Mouse (Mus musculus): Measurements from ENCODE around the gene Wfs1.
"Not testable (repeated sequence)": the region's sequence is repeated elsewhere in the genome, so short reads cannot be mapped to it uniquely, and the experiment has no call there.

Gene Wfs1

DNA sequence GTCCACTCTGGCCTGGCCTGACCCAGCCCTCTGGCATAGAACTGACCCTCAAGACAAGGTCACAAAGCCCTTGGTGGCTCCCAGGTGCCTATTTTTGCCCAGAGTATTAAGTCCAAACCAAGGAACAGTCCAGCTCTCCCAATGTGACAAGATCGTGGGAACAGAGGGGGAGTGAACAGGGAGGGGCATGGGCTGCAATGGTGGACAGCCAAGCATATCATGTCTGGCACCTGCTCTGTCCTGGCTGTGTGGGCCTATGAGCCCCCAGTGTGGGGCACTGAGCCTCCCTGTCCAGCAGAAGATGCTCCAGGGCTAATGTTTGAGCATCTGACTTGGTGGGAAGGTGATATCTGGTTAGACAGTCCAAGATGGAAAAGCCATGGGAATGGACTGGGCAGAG lies 2.4 kb downstream of the Wfs1 start:
- DNase-seq (ENCODE audit: low spot score): no peak

DNA sequence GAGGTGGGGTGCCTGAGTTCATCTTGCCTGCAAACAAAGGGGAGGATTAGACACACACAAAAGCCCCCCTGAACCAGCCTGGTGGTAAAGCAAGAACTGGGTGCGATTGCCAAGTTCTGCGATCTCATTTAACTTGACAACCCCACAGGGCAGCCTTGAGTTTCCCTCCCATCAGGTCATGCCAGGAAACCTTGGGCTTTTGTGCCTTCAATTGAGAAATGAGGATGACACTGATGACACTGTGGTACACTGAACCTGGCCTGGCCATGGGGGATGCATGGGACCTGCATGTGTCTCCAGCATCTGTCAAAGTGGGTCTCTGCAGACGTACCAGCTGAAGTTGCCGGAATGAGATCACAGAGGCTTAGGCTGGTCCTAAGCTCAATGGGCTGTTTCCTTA lies 6.7 kb downstream of the Wfs1 start:
- DNase-seq (ENCODE audit: low spot score): no peak

DNA sequence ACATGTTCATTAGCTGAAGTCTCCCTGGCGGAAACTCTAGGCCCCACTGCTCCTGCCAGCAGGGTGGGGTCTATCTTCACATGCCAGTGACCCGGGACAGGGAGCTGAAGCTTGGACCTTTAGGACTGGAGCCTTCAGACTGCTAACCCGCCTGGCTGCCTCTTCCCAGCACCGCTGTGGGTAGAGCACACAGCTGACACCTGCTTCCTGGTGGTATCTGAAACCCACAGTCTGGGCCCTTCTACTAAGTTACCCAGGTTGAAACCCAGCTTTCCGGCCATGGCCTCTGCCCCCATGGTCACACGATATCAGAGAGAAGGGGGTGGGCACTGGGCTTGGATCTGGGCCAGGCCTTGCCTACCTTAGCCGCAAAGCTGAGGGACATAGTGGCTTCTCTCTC lies 9.4 kb downstream of the Wfs1 start:
- no peak for DNase-seq (ENCODE audit: low spot score)

DNA sequence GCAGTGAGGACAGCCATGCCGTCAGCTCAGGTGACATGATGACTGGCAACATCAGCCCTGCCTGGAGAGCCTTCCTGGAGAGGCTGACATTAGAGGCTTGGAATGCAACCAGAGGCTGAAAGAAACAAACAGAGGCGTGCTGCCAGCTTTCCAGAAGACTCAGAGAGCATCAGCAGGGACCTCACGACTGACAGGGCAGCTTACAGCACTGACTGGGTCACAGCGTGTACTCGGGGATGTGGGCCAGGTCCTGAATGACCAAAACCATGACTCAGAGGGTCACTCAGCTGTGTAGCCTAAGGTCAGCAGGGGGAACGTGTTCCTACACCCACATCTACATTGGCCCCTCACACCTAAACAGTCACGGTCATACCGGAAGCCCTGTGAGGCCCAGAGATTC lies 10.0 kb downstream of the Wfs1 start:
- DNase-seq (ENCODE audit: low spot score): no peak

DNA sequence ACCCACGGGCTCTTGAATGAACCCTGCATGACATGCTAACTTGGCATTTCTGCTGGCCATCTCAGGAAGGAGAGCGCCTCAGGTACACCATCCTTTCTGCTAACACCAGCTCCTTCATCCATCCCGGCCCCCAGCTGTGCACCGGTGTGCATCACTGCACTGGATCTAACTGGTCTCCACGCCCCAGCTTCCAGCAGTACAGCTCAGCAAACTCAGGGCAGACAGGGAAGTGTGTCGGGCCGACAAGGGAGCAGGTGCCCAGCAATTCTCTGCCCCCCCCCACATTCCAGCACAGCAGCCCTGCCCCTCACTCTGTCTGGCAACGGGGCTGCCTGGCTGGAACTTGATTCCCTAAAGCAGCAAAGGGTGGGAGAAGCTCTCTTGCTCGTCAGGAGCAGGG lies 11.2 kb downstream of the Wfs1 start:
- DNase-seq (ENCODE audit: low spot score): no peak

DNA sequence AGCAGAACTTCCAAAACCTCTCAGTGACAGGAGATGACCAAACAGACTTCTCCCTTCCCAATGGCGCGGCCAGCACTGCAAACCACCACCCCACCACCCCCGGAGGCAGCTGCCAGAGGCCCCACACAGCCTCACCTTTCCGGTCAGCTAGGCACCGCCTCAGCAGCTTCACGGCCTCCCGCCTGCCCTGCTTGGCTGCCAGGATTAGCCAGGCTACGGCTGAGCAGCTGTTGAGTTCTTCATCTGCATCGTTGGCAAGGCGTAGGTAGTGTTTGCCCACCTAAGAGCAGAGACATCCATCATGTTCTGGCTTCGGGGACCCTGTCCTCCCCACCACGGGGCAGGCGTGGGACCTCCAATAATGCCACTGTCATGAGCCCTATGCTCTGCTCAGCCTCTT lies 13.7 kb downstream of the Wfs1 start:
- DNase-seq (ENCODE audit: low spot score): no peak

DNA sequence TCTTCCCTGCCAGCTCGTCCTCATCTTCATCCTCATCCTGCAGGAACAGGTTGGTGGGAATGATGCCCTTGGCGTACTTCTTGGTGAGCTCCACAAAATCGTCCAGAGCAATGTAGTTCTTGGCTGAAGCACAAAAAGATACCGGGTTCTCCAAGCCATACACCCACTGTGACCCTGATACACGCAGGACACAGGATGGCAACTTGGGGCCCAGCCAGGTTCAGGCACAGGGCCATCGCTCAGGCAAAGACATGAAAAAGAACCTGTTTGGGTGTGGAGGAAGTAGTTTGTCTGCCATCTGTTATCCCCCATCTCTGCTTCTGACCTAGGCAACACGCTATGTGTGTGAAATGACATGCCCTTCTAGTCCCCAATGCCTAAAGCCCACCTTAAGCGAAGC lies 17.4 kb downstream of the Wfs1 start:
- DNase-seq (ENCODE audit: low spot score): no peak

DNA sequence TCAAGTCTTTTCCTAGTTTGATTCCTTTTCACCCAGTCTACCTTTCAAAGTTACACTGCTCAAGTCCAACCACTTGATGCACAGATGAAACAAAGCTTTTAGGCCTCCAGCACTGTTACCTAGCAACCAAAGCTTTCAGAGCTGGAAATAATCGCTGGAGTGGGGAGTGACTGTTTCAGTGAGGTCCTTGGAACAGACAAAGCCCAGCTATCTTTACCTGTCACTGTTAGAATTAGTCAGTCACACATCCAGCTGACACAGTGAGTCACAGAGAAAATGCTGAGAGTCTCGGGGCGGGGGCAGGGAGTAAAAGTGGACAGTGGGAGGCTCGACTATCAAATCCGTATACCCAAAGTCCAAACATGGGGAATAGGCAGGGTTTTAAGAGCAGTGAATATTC lies 28.5 kb downstream of the Wfs1 start:
- no peak for DNase-seq (ENCODE audit: low spot score)

DNA sequence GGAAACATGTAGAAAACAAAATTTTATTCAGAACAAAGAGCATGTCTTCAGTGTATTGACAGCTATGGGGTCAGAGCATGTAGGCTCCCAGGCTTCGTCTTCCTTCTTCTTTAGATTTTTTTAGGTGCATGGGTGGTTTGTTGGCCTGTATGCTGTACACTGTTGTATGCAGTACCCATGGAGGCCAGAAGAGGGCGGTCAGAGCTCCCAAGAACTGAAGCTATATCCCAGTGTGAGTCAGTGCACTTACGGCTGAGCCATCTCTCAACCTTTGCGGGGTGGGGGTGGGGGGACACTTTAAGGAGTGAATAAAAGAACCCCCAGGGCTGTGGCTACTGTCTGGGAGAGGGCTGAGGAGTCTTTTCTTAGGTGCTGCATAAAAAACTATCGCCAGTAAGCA lies 30.2 kb downstream of the Wfs1 start:
- DNase-seq (ENCODE audit: low spot score): peak; percentile 39

DNA sequence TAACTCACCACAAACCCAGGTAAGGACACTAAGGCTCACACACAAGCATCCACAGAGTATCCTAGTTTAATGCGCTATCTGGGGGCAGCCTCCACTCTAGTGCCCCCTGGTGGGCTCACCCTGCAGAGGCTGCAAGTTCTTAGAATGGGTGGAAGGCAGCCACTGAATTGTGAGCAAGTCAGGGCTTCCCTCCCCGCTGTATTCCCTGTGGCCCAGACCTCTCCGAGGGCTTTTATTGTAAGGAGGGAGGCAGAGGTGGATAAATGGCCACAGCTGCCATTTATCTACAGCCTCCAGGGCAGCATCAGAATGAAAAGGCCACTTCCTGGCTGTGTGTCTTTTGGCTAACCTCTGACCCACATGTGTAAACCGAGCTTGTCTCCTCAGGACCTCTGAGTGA lies 33.6 kb downstream of the Wfs1 start:
- peak; percentile 7 for DNase-seq (ENCODE audit: low spot score)

DNA sequence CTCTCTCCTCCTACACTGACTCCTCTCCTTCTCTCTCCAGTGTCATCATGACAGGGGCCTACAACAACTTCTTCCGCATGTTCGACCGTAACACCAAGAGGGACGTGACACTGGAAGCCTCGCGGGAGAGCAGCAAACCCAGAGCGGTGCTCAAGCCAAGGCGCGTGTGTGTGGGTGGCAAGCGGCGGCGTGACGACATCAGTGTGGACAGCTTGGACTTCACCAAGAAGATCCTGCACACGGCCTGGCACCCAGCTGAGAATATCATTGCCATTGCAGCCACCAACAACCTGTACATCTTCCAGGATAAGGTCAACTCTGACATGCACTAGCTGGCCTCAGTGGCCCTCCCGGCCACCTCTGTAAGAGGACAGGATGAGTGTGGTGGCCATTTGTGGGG lies 36.7 kb downstream of the Wfs1 start:
- no peak for DNase-seq (ENCODE audit: low spot score)

DNA sequence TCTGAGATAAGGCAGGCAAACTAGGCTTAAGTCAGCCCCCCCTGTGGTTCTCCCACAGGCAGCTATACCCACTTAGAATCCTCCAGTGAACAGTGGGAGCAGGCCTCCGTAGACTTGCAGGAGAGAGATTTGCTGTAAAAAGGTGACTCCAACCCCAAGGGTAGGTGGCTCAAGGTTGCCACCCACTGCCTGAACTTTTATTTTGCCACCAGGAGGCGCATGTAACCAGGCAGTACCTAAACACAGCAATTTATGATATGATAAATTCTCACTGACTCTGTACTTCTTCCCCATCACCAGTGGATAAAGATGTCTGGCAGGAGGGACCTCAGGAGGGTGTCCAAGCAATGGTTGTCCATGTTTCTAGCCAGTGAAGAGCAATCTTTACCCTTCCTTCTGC lies 38.1 kb downstream of the Wfs1 start:
- DNase-seq (ENCODE audit: low spot score): no peak

DNA sequence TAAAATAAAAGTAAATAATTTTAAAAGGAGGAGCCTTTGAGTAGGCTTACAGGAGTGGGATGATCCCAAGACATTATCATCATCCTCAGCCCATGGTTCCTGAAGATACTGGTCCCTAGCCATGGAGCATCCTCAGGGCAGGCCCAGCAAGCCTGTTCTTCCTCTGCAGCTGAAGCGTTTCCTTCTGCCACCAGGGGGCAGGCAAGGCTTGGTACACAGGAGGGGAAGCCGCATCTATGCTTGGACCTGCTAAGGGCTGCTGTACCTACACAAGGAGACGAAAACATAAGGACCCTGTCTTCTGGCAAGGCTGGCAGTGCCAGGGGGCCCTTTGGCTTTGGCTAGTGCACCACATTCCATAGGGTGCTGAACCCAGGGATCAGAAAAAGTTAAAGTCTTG lies 40.2 kb downstream of the Wfs1 start:
- peak; percentile 28 for DNase-seq (ENCODE audit: low spot score)

DNA sequence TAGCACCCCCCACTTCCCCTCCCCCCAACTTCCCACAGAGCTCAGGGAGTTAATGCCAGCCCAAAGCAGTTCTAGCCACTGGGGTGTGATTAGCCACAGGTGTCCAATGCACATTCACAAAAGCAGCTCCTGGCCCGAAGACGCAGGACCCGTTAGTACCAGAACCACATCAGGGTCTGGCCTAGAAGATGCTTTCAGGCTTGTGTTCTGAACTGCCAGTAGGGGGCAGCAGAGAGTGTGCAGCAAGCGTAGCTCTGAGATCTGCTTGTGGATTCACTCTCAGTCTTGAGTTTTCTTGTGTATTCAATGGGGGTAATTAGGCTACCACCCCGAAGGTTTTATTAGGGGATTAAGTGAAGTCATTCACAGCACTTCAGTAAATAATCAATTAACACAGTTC lies 42.6 kb downstream of the Wfs1 start:
- DNase-seq (ENCODE audit: low spot score): peak; percentile 31

DNA sequence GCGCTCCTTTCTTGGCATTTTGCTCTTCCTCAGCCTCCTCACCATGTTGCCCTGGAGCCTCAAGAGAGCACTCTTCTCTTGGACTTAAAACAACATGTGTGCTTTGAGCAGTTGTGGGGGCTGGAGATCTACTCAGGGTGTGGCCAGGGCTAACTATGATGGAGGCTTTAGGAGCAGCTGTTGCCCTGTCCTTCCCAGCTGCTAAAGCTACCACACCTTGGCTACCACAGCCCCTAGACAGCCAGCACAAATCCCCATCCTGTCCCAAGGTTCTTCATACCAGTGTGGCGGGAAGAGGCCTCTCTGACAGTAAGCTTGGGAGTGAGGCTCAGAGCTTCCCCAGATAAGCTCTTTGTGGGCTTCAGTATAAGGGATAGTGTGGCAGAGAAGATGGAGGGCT lies 43.3 kb downstream of the Wfs1 start:
- DNase-seq (ENCODE audit: low spot score): no peak

DNA sequence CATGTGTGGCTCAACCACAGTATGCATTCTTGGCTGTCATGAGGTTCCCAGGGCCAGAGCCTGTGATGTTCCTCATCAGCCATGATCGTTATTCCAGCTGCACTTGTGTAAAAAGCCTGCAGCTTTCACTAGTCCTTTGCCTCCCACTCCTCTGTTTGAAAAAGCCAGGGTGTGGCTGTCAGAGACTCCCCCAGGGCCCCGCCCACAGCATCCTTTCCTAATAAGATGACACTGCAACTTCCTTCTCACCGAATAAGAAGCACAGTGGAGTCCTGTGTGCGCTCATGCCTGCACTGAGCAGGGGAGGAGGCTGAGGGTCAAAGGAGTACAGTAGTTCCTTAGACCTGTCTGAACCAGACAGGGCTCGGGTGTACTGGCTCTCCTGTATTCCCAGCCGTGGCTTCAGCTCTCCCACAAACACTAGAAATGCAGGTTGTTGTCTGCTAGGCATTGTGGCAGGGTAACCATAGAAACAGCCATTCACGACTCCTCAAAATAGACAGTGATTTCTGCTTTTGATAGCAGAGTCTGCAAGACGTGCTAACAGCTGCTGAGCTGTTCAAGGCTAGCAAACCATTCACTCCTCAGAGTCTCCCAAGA lies 43.8 kb downstream of the Wfs1 start:
- no peak for DNase-seq (ENCODE audit: low spot score)

DNA sequence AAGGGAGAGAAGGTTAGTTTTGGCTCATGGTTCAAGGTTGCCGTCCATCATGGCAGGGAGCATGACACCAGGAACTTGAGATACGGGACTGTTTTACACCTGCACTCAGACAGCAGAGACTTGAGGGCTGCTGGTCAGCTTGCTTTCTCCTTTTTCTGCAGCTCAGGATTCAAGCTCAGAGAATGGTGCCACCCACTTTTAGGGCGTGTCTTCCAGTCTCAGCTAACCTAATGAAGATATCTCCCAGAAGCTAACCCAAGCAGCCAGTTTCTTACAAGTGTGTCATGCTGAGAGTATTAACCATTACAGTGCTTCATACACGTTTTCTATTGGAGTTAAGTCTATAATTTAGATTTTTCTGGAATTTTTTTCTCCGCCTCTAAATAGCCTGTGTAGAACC lies 44.5 kb downstream of the Wfs1 start:
- no peak for DNase-seq (ENCODE audit: low spot score)

DNA sequence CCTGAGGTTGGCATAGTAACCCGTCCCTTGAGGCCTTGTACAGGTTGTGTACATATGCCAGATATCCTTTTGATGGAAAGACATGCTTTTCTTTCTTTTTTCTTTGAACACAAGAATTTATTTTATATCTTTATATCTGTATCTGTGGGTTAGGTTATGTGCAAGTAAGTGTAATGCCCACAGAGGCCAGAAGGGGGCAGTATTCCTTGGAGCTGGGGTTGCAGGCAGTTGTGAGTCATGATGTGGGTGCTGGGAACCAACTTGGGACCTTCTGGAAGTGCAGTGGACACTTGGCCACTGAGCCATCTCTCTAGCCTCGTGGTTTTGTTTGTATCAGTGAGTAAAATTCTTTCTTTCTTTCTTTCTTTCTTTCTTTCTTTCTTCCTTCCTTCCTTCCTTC lies 46.6 kb downstream of the Wfs1 start:
- no peak for DNase-seq (ENCODE audit: low spot score)

DNA sequence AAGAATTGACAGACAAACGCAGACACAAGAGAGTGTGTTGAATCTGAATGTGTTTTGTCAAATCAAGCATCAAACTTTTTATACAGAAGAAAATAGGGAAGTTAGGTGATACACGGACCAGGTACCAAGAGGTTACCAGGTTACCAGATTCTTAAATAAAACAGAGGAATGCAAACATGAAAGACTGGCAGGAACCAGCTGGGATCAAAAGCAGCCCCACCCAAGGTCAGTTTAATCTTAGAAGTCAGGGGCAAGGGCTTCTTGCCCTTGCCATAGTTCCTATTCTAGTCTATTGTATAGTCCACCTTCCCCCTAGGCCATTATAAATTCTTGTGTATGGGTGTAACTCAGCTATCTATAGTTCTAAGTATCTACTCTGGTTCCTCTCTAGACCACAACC lies 50.0 kb downstream of the Wfs1 start:
- not testable (repeated sequence) for DNase-seq (ENCODE audit: low spot score)

DNA sequence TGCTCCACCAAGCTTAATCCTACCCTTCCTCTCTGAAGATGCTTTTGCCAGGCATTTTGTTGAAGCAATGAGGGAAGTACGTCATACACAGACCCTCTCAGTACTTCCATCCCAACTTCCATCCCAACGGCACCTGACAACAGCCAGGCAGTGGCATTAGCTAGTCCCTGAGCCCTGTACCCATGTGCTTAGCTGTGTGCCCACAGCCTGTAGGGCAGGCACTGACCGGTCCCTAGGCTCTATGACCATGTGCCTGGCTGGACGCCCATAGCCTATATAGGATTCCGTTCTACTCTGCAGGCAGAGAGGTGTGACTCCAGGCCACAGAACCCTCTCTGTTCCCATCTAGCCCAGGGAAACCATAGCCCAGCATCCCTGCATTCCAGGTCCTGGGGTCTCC lies 51.0 kb downstream of the Wfs1 start:
- no peak for DNase-seq (ENCODE audit: low spot score)

DNA sequence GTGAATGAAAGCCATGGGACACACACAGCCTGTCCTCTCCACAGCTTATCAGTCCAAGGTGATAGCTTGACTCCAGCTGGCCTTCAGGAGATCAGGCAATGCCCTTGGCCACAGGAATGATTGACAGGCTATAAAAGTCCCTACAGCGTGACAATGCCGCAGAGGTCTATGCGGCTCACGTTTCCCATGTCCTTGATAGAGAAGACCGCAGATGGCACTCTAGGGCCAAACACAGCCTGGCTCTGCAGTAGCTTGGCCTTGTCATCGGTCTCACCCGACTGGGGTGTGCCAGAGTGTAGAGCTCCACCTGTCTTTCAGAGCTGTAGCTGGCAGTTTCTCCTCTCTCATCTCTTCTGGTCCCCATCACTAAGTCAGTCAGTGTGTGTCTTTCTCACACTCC lies 52.5 kb downstream of the Wfs1 start:
- no peak for DNase-seq (ENCODE audit: low spot score)

DNA sequence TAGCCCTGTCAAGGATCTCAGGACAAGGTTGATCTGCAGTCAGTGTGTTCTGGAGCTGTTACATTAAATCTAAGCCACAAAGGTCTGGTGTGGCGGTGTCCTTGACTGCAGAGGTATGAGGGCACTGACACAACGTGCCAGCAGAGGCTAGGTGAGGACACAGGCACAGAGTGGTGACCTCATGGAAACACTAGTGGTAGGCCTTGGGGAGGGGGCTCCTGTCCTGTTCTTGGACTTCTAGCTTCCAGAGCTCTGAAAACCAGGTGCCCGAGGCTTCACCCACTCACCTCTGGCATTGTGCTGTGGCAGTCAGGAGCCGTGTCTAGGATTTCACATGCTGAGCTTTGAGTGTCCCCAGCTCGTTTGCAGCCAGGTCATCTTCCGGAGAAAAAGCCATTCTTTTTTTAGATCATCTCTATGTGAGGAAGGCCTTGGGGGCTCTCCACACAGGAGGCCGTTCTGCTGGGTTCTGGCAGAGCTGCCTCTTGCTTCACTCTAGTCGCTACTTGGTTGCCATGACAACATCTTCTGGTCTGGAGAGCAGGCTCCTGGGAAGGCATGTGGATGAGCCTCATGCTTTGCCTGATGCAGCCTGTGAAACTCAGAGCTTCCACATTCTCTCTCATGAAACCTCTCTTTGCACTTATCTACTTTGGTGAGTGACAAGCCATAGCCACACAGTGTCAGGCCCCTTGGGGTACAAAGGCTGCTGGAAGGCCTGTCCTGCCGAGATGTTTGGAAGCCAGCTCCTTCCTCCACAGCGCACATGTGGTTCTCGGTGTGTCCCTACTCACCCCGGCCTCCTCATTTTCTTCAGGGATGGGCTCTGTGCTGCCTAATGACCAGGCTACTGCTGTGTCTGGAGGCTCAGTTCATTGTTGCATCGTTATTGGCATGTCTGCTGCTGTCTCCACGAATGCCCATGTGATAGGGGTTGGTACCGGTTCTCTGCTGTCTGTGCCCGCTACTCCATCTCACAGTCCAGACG lies 53.2 kb downstream of the Wfs1 start:
- DNase-seq (ENCODE audit: low spot score): no peak

DNA sequence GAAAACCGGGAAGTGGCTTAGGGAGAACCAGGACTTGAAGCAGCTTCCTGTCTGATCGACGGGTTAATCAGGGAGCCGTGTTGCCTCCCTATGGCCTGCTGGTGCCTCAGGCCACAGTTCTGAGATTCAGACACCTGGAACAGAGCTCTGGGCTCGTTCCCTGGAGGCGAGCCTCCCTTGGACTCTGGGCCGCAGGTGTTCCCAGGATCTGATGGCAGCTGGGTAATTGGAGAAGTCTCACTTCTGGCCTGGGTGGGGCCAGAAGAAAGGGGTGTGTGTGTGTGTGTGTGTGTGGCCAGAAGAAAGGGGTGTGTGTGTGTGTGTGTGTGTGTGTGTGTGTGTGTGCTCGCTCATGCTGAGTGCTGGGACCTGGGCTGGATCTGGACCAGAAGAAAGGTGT lies 55.6 kb downstream of the Wfs1 start:
- DNase-seq (ENCODE audit: low spot score): no peak

DNA sequence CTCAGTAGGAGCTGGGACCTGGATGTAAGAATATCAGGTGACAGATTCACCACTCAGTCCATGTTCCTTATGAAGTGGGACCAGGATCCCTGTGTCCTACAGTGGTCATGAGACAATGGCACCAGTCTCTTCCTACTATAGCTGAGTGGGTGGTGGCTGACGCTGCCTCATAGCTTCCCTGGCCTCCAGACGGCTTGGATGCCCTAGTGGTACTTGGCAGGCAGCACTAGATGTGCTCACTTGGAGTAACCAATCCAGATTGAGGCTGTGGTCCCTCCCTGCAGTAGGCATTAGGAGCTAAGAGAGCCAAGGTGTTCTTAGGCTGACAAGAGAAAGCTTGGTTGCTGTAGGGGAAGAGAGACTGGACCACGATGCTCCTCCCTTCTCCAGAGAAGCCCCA lies 59.6 kb downstream of the Wfs1 start:
- DNase-seq (ENCODE audit: low spot score): no peak
